Mouse (Mus musculus): ENCODE data around the gene Atp8a1.

- no peak for TF ChIP-seq GATA1 (IDR thresholded peaks at IDR 0.05; ENCODE audit: borderline replicate concordance, low read length)
- no peak for TF ChIP-seq FLI1 (IDR thresholded peaks at IDR 0.05; ENCODE audit: low read length)
These were observed 203.5 kb downstream of the Atp8a1 start for GRCm38 (mm10) chr5:67643537-67644255.

Measured in megakaryocyte, embryonic 14.5 days (primary cell).